ENCODE assay signal across 10 mouse cellular contexts in the genomic region with DNA sequence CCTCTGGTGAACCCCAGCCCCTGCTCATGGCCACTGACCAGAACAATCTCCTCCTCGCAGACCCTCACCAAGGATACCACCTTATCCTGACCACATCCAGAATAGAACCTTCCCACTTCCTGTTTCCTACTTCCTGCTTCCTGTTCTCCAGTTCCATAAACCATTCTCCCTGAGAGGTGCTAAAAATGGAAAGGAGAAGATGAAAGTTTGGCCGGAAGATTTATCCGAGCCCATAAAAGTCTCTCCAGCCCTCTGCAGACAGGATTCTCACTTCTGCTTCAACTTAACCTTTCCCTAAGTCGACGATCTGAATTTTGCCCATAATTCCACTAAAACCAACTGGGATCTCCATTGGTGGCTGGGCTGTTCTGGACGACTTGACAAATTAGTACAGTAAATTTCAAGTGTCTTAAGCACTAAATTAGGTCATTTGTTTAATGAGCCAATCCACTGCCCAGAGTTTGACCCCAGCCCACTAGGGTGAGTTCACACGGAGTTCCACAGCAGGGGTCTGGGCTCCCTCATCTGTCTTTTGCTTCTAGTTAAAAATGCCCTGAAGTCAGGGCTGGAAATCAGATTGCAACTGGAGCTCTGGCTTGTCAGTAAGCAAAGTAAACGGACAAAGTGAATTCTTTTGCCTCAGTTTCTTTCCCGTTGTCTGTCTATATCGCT.
DNase-seq lines count a peak whose midpoint lies in the region; ATAC-seq and TF ChIP-seq lines count a peak whose summit lies in the region.
"Had no signal": no experiment of that assay in that cellular context is flagged by ENCODE, and none has a peak within 500 bp of the region (broad histone marks: within the 10 kb centered on the region; RNA-seq: fewer than 3 reads in every experiment).

No protein-coding gene starts in this region.

- TF ChIP-seq CTCF in lung, embryonic 14.5 days (IDR thresholded peaks at IDR 0.05; ENCODE audit: low read depth), result no peak
- TF ChIP-seq CTCF in forebrain, postnatal 0 days (IDR thresholded peaks at IDR 0.05; ENCODE audit: low read depth), result no peak
- no peak for TF ChIP-seq CTCF in small intestine, adult 2 months (IDR thresholded peaks at IDR 0.05; ENCODE audit: extremely low read depth, insufficient read length, insufficient replicate concordance, low read depth, low read length)

- no peak overlapping the region for H3K9ac ChIP-seq in lung, embryonic 14.5 days
- H3K9ac ChIP-seq in forebrain, postnatal 0 days, result no peak overlapping the region
- peak overlapping the region; percentile 9; the same call in 1 of the 2 replicates for H3K9ac ChIP-seq in limb, embryonic 12.5 days (replicated peaks)

- intact Hi-C loops in gastrocnemius, postnatal 14 days (cut with DNase I; ENCODE audit: low total_unique reads), result no loop called here

- H3K9me3 ChIP-seq in lung, embryonic 14.5 days (ENCODE audit: low read depth, low read length), result no peaks in the 10 kb centered on the region
- H3K9me3 ChIP-seq in forebrain, postnatal 0 days (ENCODE audit: low read length), result no peaks in the 10 kb centered on the region
- H3K9me3 ChIP-seq in limb, embryonic 12.5 days, result no peaks in the 10 kb centered on the region

- peak overlapping the region; percentile 46 for H3K4me2 ChIP-seq in lung, embryonic 14.5 days
- H3K4me2 ChIP-seq in forebrain, postnatal 0 days (ENCODE audit: low read depth), result peak overlapping the region; percentile 15; the same call in 1 of the 2 replicates
- H3K4me2 ChIP-seq in limb, embryonic 12.5 days, result peak overlapping the region; percentile 52

- peaks cover 29% of the 10 kb centered on the region for H3K4me1 ChIP-seq in lung, embryonic 14.5 days (ENCODE audit: insufficient read depth)
- H3K4me1 ChIP-seq in forebrain, postnatal 0 days (ENCODE audit: insufficient read depth), result peaks cover 5% of the 10 kb centered on the region
- peaks cover 81% of the 10 kb centered on the region for H3K4me1 ChIP-seq in limb, embryonic 12.5 days (replicated peaks)
- H3K4me1 ChIP-seq in small intestine, adult 2 months (ENCODE audit: control insufficient read depth, insufficient read depth, insufficient read length, low read length), result no peaks in the 10 kb centered on the region

- no peaks in the 10 kb centered on the region for H3K36me3 ChIP-seq in lung, embryonic 14.5 days (ENCODE audit: insufficient read depth)
- no peaks in the 10 kb centered on the region for H3K36me3 ChIP-seq in forebrain, postnatal 0 days (ENCODE audit: insufficient read depth)
- no peaks in the 10 kb centered on the region for H3K36me3 ChIP-seq in limb, embryonic 12.5 days
- no peaks in the 10 kb centered on the region for H3K36me3 ChIP-seq in small intestine, adult 2 months (ENCODE audit: control insufficient read depth, insufficient read depth, low read length)
- H3K36me3 ChIP-seq: G1E had no signal

- H3K27ac ChIP-seq in lung, embryonic 14.5 days (ENCODE audit: low read depth), result peak overlapping the region; percentile 82
- H3K27ac ChIP-seq in forebrain, postnatal 0 days (ENCODE audit: low read depth, low read length), result no peak overlapping the region
- peak overlapping the region; percentile 86 for H3K27ac ChIP-seq in limb, embryonic 12.5 days
- no peak overlapping the region for H3K27ac ChIP-seq in small intestine, adult 2 months (ENCODE audit: insufficient read depth, low read depth, low read length)

- H3K4me3 ChIP-seq in lung, embryonic 14.5 days (ENCODE audit: low read depth, low read length), result no peak overlapping the region
- H3K4me3 ChIP-seq in forebrain, postnatal 0 days (ENCODE audit: low read depth, low read length), result no peak overlapping the region
- peak overlapping the region; percentile 19 for H3K4me3 ChIP-seq in limb, embryonic 12.5 days (replicated peaks)
- peak overlapping the region; percentile 22 for H3K4me3 ChIP-seq in small intestine, adult 2 months (ENCODE audit: low read depth, low read length)

- no peak for ATAC-seq in lung, embryonic 14.5 days (ENCODE audit: insufficient read depth)
- no peak for ATAC-seq in forebrain, postnatal 0 days
- ATAC-seq in limb, embryonic 12.5 days (ENCODE audit: insufficient number of reproducible peaks, insufficient read depth, low FRiP score, low TSS enrichment, low read depth), result no peak

- WGBS in lung, embryonic 14.5 days, result 37% methylated on average over 10 of the region's 10 CpGs
- 82% methylated on average over 10 of the region's 10 CpGs for WGBS in forebrain, postnatal 0 days
- WGBS in limb, embryonic 12.5 days, result 17% methylated on average over 10 of the region's 10 CpGs
- 68% methylated on average over 10 of the region's 10 CpGs for WGBS in small intestine, adult 2 months

- no peak for DNase-seq in lung, embryonic 14.5 days
- no peak for DNase-seq in lung, adult 18-20 months
- no peak for DNase-seq in forebrain, postnatal 0 days
- no peak for DNase-seq in gastrocnemius, postnatal 14 days
- DNase-seq in layer of hippocampus, postnatal 14 days (ENCODE audit: low spot score in 2 of 2), result no peak
- no peak for DNase-seq in right cerebral cortex, adult 18-20 months
- DNase-seq: right cerebral cortex, postnatal 14 days had no signal

- no peaks in the 10 kb centered on the region for H3K27me3 ChIP-seq in lung, embryonic 14.5 days (ENCODE audit: insufficient read depth, low read length)
- no peaks in the 10 kb centered on the region for H3K27me3 ChIP-seq in forebrain, postnatal 0 days (ENCODE audit: insufficient read depth, low read length)
- peaks cover 72% of the 10 kb centered on the region for H3K27me3 ChIP-seq in limb, embryonic 12.5 days
- no peaks in the 10 kb centered on the region for H3K27me3 ChIP-seq in small intestine, adult 2 months (ENCODE audit: control insufficient read depth, insufficient read depth, low read length)

- no peak for TF ChIP-seq POLR2A in small intestine, adult 2 months (IDR thresholded peaks at IDR 0.05; ENCODE audit: low read depth, low read length)

Comparison
In these comparisons a context has a peak if more than half of its experiments do, and no peak if none do; other contexts are left out.
1. H3K27ac ChIP-seq: peak in lung, embryonic 14.5 days (single experiment) and limb, embryonic 12.5 days (single experiment); none in forebrain, postnatal 0 days (single experiment) and small intestine, adult 2 months (single experiment).
2. H3K4me3 ChIP-seq: peak in limb, embryonic 12.5 days (single experiment) and small intestine, adult 2 months (single experiment); none in lung, embryonic 14.5 days (single experiment) and forebrain, postnatal 0 days (single experiment).
3. Peak in every context shown above with its lines, with median percentiles within 50 percentile points of each other: H3K4me2 ChIP-seq.